Mouse (Mus musculus): Measurements from ENCODE around the gene Nae1. TPM values are rescaled to one million over a fixed set of nuclear protein-coding genes. Genes with fewer than 3 reads are reported as not detected.

Gene Nae1
- polyA plus RNA-seq, 1 experiment from 2014 or later = 85.8 TPM

GRCm38 (mm10) chr8:104509061-104510006, 25.1 kb downstream of the Nae1 start, which contains the start of gene Terb1:
Terb1 (minus strand) TSS chr8:104509910.
- H3K4me2 ChIP-seq (ENCODE audit: low read length) = peak within 1 kb of the TSS; percentile 100
- H3K36me3 ChIP-seq (ENCODE audit: control insufficient read depth, insufficient read depth, low read length) = peaks cover 33% of the 10 kb centered on the region
- DNase-seq (ENCODE audit: low spot score) (peak; percentile 75), ATAC-seq (replicated peaks; ENCODE audit: low FRiP score, low TSS enrichment, low read depth) (peak; percentile 85)
- H3K9ac ChIP-seq (ENCODE audit: low read length) = peak within 1 kb of the TSS; percentile 54
- peak within 1 kb of the TSS; percentile 33; the same call in 1 of the 2 replicates for H3K27ac ChIP-seq (ENCODE audit: low read depth)
- WGBS = 2% methylated on average over 63 of the region's 64 CpGs
- H3K9me3 ChIP-seq (ENCODE audit: control insufficient read depth, low read length) = no peaks in the 10 kb centered on the region
- H3K4me1 ChIP-seq (replicated peaks; ENCODE audit: control insufficient read depth, insufficient read depth, low read length) = no peaks in the 10 kb centered on the region; the same call in 1 of the 2 replicates
- peak within 1 kb of the TSS; percentile 52 for H3K4me3 ChIP-seq (ENCODE audit: low read depth, low read length)
- no peaks in the 10 kb centered on the region for H3K27me3 ChIP-seq (replicated peaks; ENCODE audit: control insufficient read depth, insufficient read depth, low read length)

GRCm38 (mm10) chr8:104479091-104479490, 55.3 kb downstream of the Nae1 start:
- Histone ChIP-seq H3K27me3 (replicated peaks; ENCODE audit: control insufficient read depth, insufficient read depth, low read length) (no peaks in the 10 kb centered on the region), H3K4me3 (ENCODE audit: low read depth, low read length) (no peak overlapping the region), H3K9ac (ENCODE audit: low read length) (no peak overlapping the region), H3K4me2 (ENCODE audit: low read length) (no peak overlapping the region), H3K4me1 (replicated peaks; ENCODE audit: control insufficient read depth, insufficient read depth, low read length) (no peaks in the 10 kb centered on the region), H3K9me3 (ENCODE audit: control insufficient read depth, low read length) (no peaks in the 10 kb centered on the region), H3K27ac (ENCODE audit: low read depth) (no peak overlapping the region), H3K36me3 (ENCODE audit: control insufficient read depth, insufficient read depth, low read length) (no peaks in the 10 kb centered on the region)
- no peak for DNase-seq (ENCODE audit: low spot score)
- no peak for ATAC-seq (replicated peaks; ENCODE audit: low FRiP score, low TSS enrichment, low read depth)
- WGBS = 65% methylated on average over 1 of the region's 1 CpGs

GRCm38 (mm10) chr8:104472465-104472864, 62.0 kb downstream of the Nae1 start:
- H3K36me3 ChIP-seq (ENCODE audit: control insufficient read depth, insufficient read depth, low read length) = no peaks in the 10 kb centered on the region
- H3K4me3 ChIP-seq (ENCODE audit: low read depth, low read length) = no peak overlapping the region
- 70% methylated on average over 3 of the region's 3 CpGs for WGBS
- H3K9ac ChIP-seq (ENCODE audit: low read length) = no peak overlapping the region
- H3K27me3 ChIP-seq (replicated peaks; ENCODE audit: control insufficient read depth, insufficient read depth, low read length) = no peaks in the 10 kb centered on the region
- ATAC-seq (replicated peaks; ENCODE audit: low FRiP score, low TSS enrichment, low read depth) = no peak
- no peak overlapping the region for H3K4me2 ChIP-seq (ENCODE audit: low read length)
- H3K4me1 ChIP-seq (replicated peaks; ENCODE audit: control insufficient read depth, insufficient read depth, low read length) = no peaks in the 10 kb centered on the region
- no peak for DNase-seq (ENCODE audit: low spot score)
- no peaks in the 10 kb centered on the region for H3K9me3 ChIP-seq (ENCODE audit: control insufficient read depth, low read length)
- H3K27ac ChIP-seq (ENCODE audit: low read depth) = no peak overlapping the region

DNA sequence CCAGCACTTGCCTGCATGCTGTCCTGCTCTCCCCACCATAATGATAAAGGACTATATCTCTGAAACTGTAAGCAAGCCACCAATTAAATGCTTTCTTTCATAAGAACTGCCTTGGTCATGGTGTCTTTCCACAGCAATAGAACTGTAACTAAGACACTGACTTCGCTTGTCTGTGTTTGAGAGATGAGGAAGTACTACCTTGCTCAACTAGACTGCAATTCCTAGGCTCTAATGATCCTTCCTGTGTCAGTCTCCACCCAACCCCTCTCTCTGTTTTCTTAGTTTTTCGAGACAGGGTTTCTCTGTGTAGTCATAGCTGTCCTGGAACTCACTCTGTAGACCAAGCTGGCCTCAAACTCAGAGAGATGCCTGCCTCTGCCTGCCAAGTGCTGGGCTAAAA, 67.0 kb downstream of the Nae1 start:
- no peak overlapping the region for H3K4me3 ChIP-seq (ENCODE audit: low read depth, low read length)
- ATAC-seq (replicated peaks; ENCODE audit: low FRiP score, low TSS enrichment, low read depth) (no peak), DNase-seq (ENCODE audit: low spot score) (no peak)
- no peak overlapping the region for H3K27ac ChIP-seq (ENCODE audit: low read depth)
- H3K36me3 ChIP-seq (ENCODE audit: control insufficient read depth, insufficient read depth, low read length) = no peaks in the 10 kb centered on the region
- no peaks in the 10 kb centered on the region for H3K27me3 ChIP-seq (replicated peaks; ENCODE audit: control insufficient read depth, insufficient read depth, low read length)
- H3K4me1 ChIP-seq (replicated peaks; ENCODE audit: control insufficient read depth, insufficient read depth, low read length) = no peaks in the 10 kb centered on the region
- no peak overlapping the region for H3K9ac ChIP-seq (ENCODE audit: low read length)
- 71% methylated on average over 2 of the region's 2 CpGs for WGBS
- no peaks in the 10 kb centered on the region for H3K9me3 ChIP-seq (ENCODE audit: control insufficient read depth, low read length)
- H3K4me2 ChIP-seq (ENCODE audit: low read length) = no peak overlapping the region

Other genes starting within 250 kb of the Nae1 start
- not detected in 2 replicates for gene Cmtm2a, start 241.5 kb downstream of the Nae1 start, polyA plus RNA-seq (2014; fragmentation: Nextera tagmentation; extraction: Ambion mirVana)
- gene Gm45711, start 224.6 kb downstream of the Nae1 start, polyA plus RNA-seq (2014; fragmentation: Nextera tagmentation; extraction: Ambion mirVana) = not detected in 2 replicates
- gene Cmtm1, start 224.5 kb downstream of the Nae1 start, polyA plus RNA-seq (2014; fragmentation: Nextera tagmentation; extraction: Ambion mirVana) = not detected in 2 replicates
- gene Gm11020, start 213.1 kb downstream of the Nae1 start, polyA plus RNA-seq (2014; fragmentation: Nextera tagmentation; extraction: Ambion mirVana) = not detected in 2 replicates
- not detected in 2 replicates for gene Cmtm2b, start 212.4 kb downstream of the Nae1 start, polyA plus RNA-seq (2014; fragmentation: Nextera tagmentation; extraction: Ambion mirVana)
- gene Cmtm3, start 195.2 kb downstream of the Nae1 start, polyA plus RNA-seq (2014; fragmentation: Nextera tagmentation; extraction: Ambion mirVana) = 155 and 171 TPM in 2 replicates
- 7.0 and 7.5 TPM in 2 replicates for gene Cmtm4, start 138.8 kb downstream of the Nae1 start, polyA plus RNA-seq (2014; fragmentation: Nextera tagmentation; extraction: Ambion mirVana)
- gene Dync1li2, start 91.6 kb downstream of the Nae1 start, polyA plus RNA-seq (2014; fragmentation: Nextera tagmentation; extraction: Ambion mirVana) = 46.1 and 55.3 TPM in 2 replicates
- 0.34 and 0.36 TPM in 2 replicates for gene Terb1, start 24.7 kb downstream of the Nae1 start, polyA plus RNA-seq (2014; fragmentation: Nextera tagmentation; extraction: Ambion mirVana)
- gene Car7, start 52 bp upstream of the Nae1 start, polyA plus RNA-seq (2014; fragmentation: Nextera tagmentation; extraction: Ambion mirVana) = 0.92 and 2.0 TPM in 2 replicates
- 13.4 and 14.9 TPM in 2 replicates for gene Pdp2, start 56.8 kb upstream of the Nae1 start, polyA plus RNA-seq (2014; fragmentation: Nextera tagmentation; extraction: Ambion mirVana)
- gene Cdh16, start 89.8 kb upstream of the Nae1 start, polyA plus RNA-seq (2014; fragmentation: Nextera tagmentation; extraction: Ambion mirVana) = 0.15 and 0.42 TPM in 2 replicates
- gene Rrad, start 96.7 kb upstream of the Nae1 start, polyA plus RNA-seq (2014; fragmentation: Nextera tagmentation; extraction: Ambion mirVana) = 3.8 and 4.0 TPM in 2 replicates
- 86.7 and 92.2 TPM in 2 replicates for gene Ciao2b, start 107.3 kb upstream of the Nae1 start, polyA plus RNA-seq (2014; fragmentation: Nextera tagmentation; extraction: Ambion mirVana)
- gene Ces2a, start 199.4 kb upstream of the Nae1 start, polyA plus RNA-seq (2014; fragmentation: Nextera tagmentation; extraction: Ambion mirVana) = 0.42 and 1.1 TPM in 2 replicates